Comparison of ENCODE assay signal across 8 mouse cellular contexts in genomic region chr11:69948763-69949150, GRCm38 (mm10). TPM values are rescaled to one million over a fixed set of nuclear protein-coding genes. Genes with fewer than 3 reads are reported as not detected.
DNase-seq lines count a peak whose midpoint lies in the region; ATAC-seq and TF ChIP-seq lines count a peak whose summit lies in the region.

No protein-coding gene starts in this region.

- H3K4me1 ChIP-seq in MEL (ENCODE audit: control insufficient read depth in 1 of 2, insufficient read depth in 2 of 2, low read length in 2 of 2): peaks cover 2 to 18% of the 10 kb centered on the region in 2 experiments; a peak in 3 of 4 replicates
- peaks cover 17% of the 10 kb centered on the region for H3K4me1 ChIP-seq in forebrain, embryonic 16.5 days (replicated peaks; ENCODE audit: control insufficient read depth, insufficient read depth, low read length)
- peaks cover 7% of the 10 kb centered on the region for H3K4me1 ChIP-seq in lung, adult 2 months (ENCODE audit: control insufficient read depth, insufficient read depth, low read length)
- H3K4me1 ChIP-seq in neural tube, embryonic 15.5 days: peaks cover 21% of the 10 kb centered on the region
- peaks cover 16% of the 10 kb centered on the region for H3K4me1 ChIP-seq in thymus, adult 2 months (replicated peaks; ENCODE audit: control insufficient read depth, insufficient read depth, low read length)

- DNase-seq in MEL (ENCODE audit: low read depth, low spot score): peak; percentile 95
- DNase-seq in cerebellum, adult 18-20 months: peak; percentile 77 to 82
- DNase-seq in heart, postnatal 4 days: peak; percentile 95
- peak; percentile 46 to 76 for DNase-seq in layer of hippocampus, adult 2 months (ENCODE audit: low spot score in 2 of 2)
- DNase-seq in lung, adult 2 months: peak; percentile 84
- peak; percentile 86 for DNase-seq in thymus, adult 2 months

- no peaks in the 10 kb centered on the region for H3K9me3 ChIP-seq in MEL (replicated peaks; ENCODE audit: insufficient read depth, low read length)
- H3K9me3 ChIP-seq in forebrain, embryonic 16.5 days (ENCODE audit: control insufficient read depth, low read length): no peaks in the 10 kb centered on the region
- no peaks in the 10 kb centered on the region for H3K9me3 ChIP-seq in neural tube, embryonic 15.5 days (replicated peaks)

- TF ChIP-seq POLR2A in MEL (IDR thresholded peaks at IDR 0.05; ENCODE audit: control insufficient read depth in 1 of 2, insufficient read depth in 1 of 2, low read depth in 1 of 2, low read length in 2 of 2, poor library complexity in 1 of 2): 0 out of 4 replicates have a peak, but pooled peaks of 1 of the 2 experiments have one; percentile 20
- no peak for TF ChIP-seq POLR2A in lung, adult 2 months (IDR thresholded peaks at IDR 0.05; ENCODE audit: borderline replicate concordance, extremely low read depth, low read depth, low read length)
- TF ChIP-seq POLR2A in thymus, adult 2 months (IDR thresholded peaks at IDR 0.05; ENCODE audit: control insufficient read depth, extremely low read depth, insufficient read depth, low read length, poor library complexity): no peak

- ATAC-seq in forebrain, embryonic 16.5 days: peak; percentile 60
- ATAC-seq in neural tube, embryonic 15.5 days (ENCODE audit: low FRiP score): peak; percentile 15; the same call in 1 of the 2 replicates

- peak overlapping the region; percentile 55 for H3K9ac ChIP-seq in MEL (ENCODE audit: control insufficient read depth, low read depth, low read length, poor library complexity, severe bottlenecking)
- H3K9ac ChIP-seq in forebrain, embryonic 16.5 days (replicated peaks; ENCODE audit: low read depth, low read length): no peak overlapping the region; the same call in 1 of the 2 replicates
- peak overlapping the region; percentile 26; the same call in 1 of the 2 replicates for H3K9ac ChIP-seq in neural tube, embryonic 15.5 days (replicated peaks)

- H3K79me2 ChIP-seq in MEL (ENCODE audit: control insufficient read depth, insufficient read depth, low read length, poor library complexity): no peaks in the 10 kb centered on the region

- no peaks in the 10 kb centered on the region; a peak in 1 of 4 replicates for H3K36me3 ChIP-seq in MEL (ENCODE audit: control insufficient read depth in 1 of 2, insufficient read depth in 2 of 2, low read length in 2 of 2)
- H3K36me3 ChIP-seq in forebrain, embryonic 16.5 days (ENCODE audit: control insufficient read depth, insufficient read depth): no peaks in the 10 kb centered on the region
- H3K36me3 ChIP-seq in neural tube, embryonic 15.5 days: no peaks in the 10 kb centered on the region
- H3K36me3 ChIP-seq in thymus, adult 2 months (ENCODE audit: control insufficient read depth, insufficient read depth, low read length): no peaks in the 10 kb centered on the region

- TF ChIP-seq EP300 in MEL (IDR thresholded peaks at IDR 0.05; ENCODE audit: low read depth in 1 of 2, low read length in 2 of 2): no peak

- WGBS in forebrain, embryonic 16.5 days: 0% methylated on average over 14 of the region's 14 CpGs
- 1% methylated on average over 14 of the region's 14 CpGs for WGBS in lung, adult 2 months
- 0% methylated on average over 14 of the region's 14 CpGs for WGBS in neural tube, embryonic 15.5 days
- WGBS in thymus, adult 2 months: 2% methylated on average over 14 of the region's 14 CpGs

- peak; percentile 94 to 98 (median 98) for TF ChIP-seq CTCF in MEL (IDR thresholded peaks at IDR 0.05 in 2 of 3, conservative IDR thresholded peaks at IDR 0.05 in 1 of 3; ENCODE audit: control insufficient read depth in 1 of 3, insufficient read depth in 1 of 3, low read depth in 2 of 3, low read length in 3 of 3, poor library complexity in 1 of 3, severe bottlenecking in 1 of 3)
- TF ChIP-seq CTCF in layer of hippocampus, adult 2 months (conservative IDR thresholded peaks at IDR 0.05): peak; percentile 92
- TF ChIP-seq CTCF in lung, adult 2 months (IDR thresholded peaks at IDR 0.05; ENCODE audit: insufficient read depth, low read length): peak; percentile 98
- TF ChIP-seq CTCF in thymus, adult 2 months (IDR thresholded peaks at IDR 0.05; ENCODE audit: borderline replicate concordance, control insufficient read depth, extremely low read depth, insufficient read depth, low read length, poor library complexity): peak; percentile 60; the same call in 1 of the 2 replicates

- peak overlapping the region; percentile 61 for H3K4me2 ChIP-seq in forebrain, embryonic 16.5 days (ENCODE audit: low read length)
- peak overlapping the region; percentile 63 for H3K4me2 ChIP-seq in neural tube, embryonic 15.5 days

- H3K27ac ChIP-seq in MEL (ENCODE audit: control insufficient read depth, low read depth, low read length): peak overlapping the region; percentile 17; the same call in 1 of the 2 replicates
- peak overlapping the region; percentile 55; the same call in 1 of the 2 replicates for H3K27ac ChIP-seq in forebrain, embryonic 16.5 days (ENCODE audit: low read length)
- no peak overlapping the region for H3K27ac ChIP-seq in layer of hippocampus, adult 2 months
- 0 out of 2 replicates have a peak overlapping the region, but pooled peaks have one; percentile 71 for H3K27ac ChIP-seq in neural tube, embryonic 15.5 days (replicated peaks)
- no peak overlapping the region for H3K27ac ChIP-seq in thymus, adult 2 months (ENCODE audit: control insufficient read depth, insufficient read depth, low read length)

- peak; percentile 98 for TF ChIP-seq RAD21 in MEL (IDR thresholded peaks at IDR 0.05; ENCODE audit: low read depth, low read length)

- H3K27me3 ChIP-seq in MEL (ENCODE audit: control insufficient read depth in 1 of 2, insufficient read depth in 2 of 2, low read length in 2 of 2): peaks cover 3 to 4% of the 10 kb centered on the region in 2 experiments; a peak in 3 of 4 replicates
- no peaks in the 10 kb centered on the region for H3K27me3 ChIP-seq in forebrain, embryonic 16.5 days (replicated peaks; ENCODE audit: control insufficient read depth, insufficient read depth, low read length)
- H3K27me3 ChIP-seq in neural tube, embryonic 15.5 days (replicated peaks): peaks cover 23% of the 10 kb centered on the region
- H3K27me3 ChIP-seq in thymus, adult 2 months (ENCODE audit: control insufficient read depth, insufficient read depth, low read length): no peaks in the 10 kb centered on the region

- peak overlapping the region; percentile 52 to 61 for H3K4me3 ChIP-seq in MEL (ENCODE audit: control insufficient read depth in 1 of 2, insufficient read depth in 1 of 2, low read depth in 2 of 2, low read length in 2 of 2)
- H3K4me3 ChIP-seq in forebrain, embryonic 16.5 days (replicated peaks; ENCODE audit: low read length): peak overlapping the region; percentile 53
- peak overlapping the region; percentile 38; the same call in 1 of the 2 replicates for H3K4me3 ChIP-seq in layer of hippocampus, adult 2 months
- no peak overlapping the region for H3K4me3 ChIP-seq in lung, adult 2 months (replicated peaks; ENCODE audit: extremely low read depth, low read depth, low read length)
- H3K4me3 ChIP-seq in neural tube, embryonic 15.5 days (replicated peaks): peak overlapping the region; percentile 47
- peak overlapping the region; percentile 26 for H3K4me3 ChIP-seq in thymus, adult 2 months (ENCODE audit: control insufficient read depth, insufficient read depth, low read length)

RNA-seq across cellular contexts. Expression of gene Slc2a4, which starts 0.8 kb away (rescaled TPM):
- total RNA-seq in MEL (2012; rRNA removed): 0.12 TPM in 1 of 2 replicates, not detected in the other
- under 1 TPM in 1 of 2 experiments, not detected in 1; 0.19 TPM for polyA plus RNA-seq in MEL (2012; ENCODE audit: insufficient read depth in 1 of 2, insufficient read length in 2 of 2, low read depth in 1 of 2, low replicate concordance in 2 of 2, missing spikeins in 1 of 2)
- polyA plus RNA-seq in forebrain, embryonic 16.5 days (2015; fragmentation: Nextera tagmentation; extraction: Ambion mirVana): 6.6 and 6.7 TPM in 2 replicates
- 100 to 1,000 TPM in 1 of 2 experiments, 10 to 100 TPM in 1; 97.9 to 101 TPM for total RNA-seq in heart, postnatal 4 days (2021)
- 1 to 10 TPM; 1.8 to 2.2 TPM for total RNA-seq in layer of hippocampus, adult 2 months (2021)
- 22.3 and 40.4 TPM in 2 replicates for polyA plus RNA-seq in lung, adult 2 months (2012; rRNA removed)
- polyA plus RNA-seq in neural tube, embryonic 15.5 days (2015; fragmentation: Nextera tagmentation; extraction: Ambion mirVana): 4.4 and 8.5 TPM in 2 replicates
- 36.3 and 58.9 TPM in 2 replicates for polyA plus RNA-seq in thymus, adult 2 months (2012; rRNA removed)

RNA-seq across cellular contexts. Expression of gene Ybx2, which starts 13.2 kb away (rescaled TPM):
- 0.33 and 0.50 TPM in 2 replicates for total RNA-seq in MEL (2012; rRNA removed)
- under 1 TPM in 1 of 2 experiments, not detected in 1; 0.92 TPM for polyA plus RNA-seq in MEL (2012; ENCODE audit: insufficient read depth in 1 of 2, insufficient read length in 2 of 2, low read depth in 1 of 2, low replicate concordance in 2 of 2, missing spikeins in 1 of 2)
- polyA plus RNA-seq in forebrain, embryonic 16.5 days (2015; fragmentation: Nextera tagmentation; extraction: Ambion mirVana): 3.3 and 3.4 TPM in 2 replicates
- total RNA-seq in heart, postnatal 4 days (2021): 10 to 100 TPM; 24.8 to 35.7 TPM
- total RNA-seq in layer of hippocampus, adult 2 months (2021): 10 to 100 TPM; 12.4 to 14.5 TPM
- 4.6 and 6.7 TPM in 2 replicates for polyA plus RNA-seq in lung, adult 2 months (2012; rRNA removed)
- polyA plus RNA-seq in neural tube, embryonic 15.5 days (2015; fragmentation: Nextera tagmentation; extraction: Ambion mirVana): 5.0 and 6.3 TPM in 2 replicates
- 20.0 and 49.6 TPM in 2 replicates for polyA plus RNA-seq in thymus, adult 2 months (2012; rRNA removed)

RNA-seq across cellular contexts. Expression of gene Cldn7, which starts 15.8 kb away (rescaled TPM):
- total RNA-seq in MEL (2012; rRNA removed): 0.26 and 0.31 TPM in 2 replicates
- polyA plus RNA-seq in MEL (2012; ENCODE audit: insufficient read depth in 1 of 2, insufficient read length in 2 of 2, low read depth in 1 of 2, low replicate concordance in 2 of 2, missing spikeins in 1 of 2): under 1 TPM in 1 of 2 experiments, not detected in 1; 0.36 TPM
- 0.84 TPM in 1 of 2 replicates, not detected in the other for polyA plus RNA-seq in forebrain, embryonic 16.5 days (2015; fragmentation: Nextera tagmentation; extraction: Ambion mirVana)
- total RNA-seq in heart, postnatal 4 days (2021): under 1 TPM in 1 of 2 experiments, not detected in 1; 0.76 TPM
- total RNA-seq in layer of hippocampus, adult 2 months (2021): not detected
- 60.5 and 63.7 TPM in 2 replicates for polyA plus RNA-seq in lung, adult 2 months (2012; rRNA removed)
- 0.33 and 64.8 TPM in 2 replicates for polyA plus RNA-seq in neural tube, embryonic 15.5 days (2015; fragmentation: Nextera tagmentation; extraction: Ambion mirVana)
- polyA plus RNA-seq in thymus, adult 2 months (2012; rRNA removed): 6.0 and 6.5 TPM in 2 replicates

RNA-seq across cellular contexts. Expression of gene Eif5a, which starts 27.0 kb away (rescaled TPM):
- 1,428 and 1,539 TPM in 2 replicates for total RNA-seq in MEL (2012; rRNA removed)
- polyA plus RNA-seq in MEL (2012; ENCODE audit: insufficient read depth in 1 of 2, insufficient read length in 2 of 2, low read depth in 1 of 2, low replicate concordance in 2 of 2, missing spikeins in 1 of 2): 1,000 to 10,000 TPM; 1,272 to 3,185 TPM
- 1,142 and 1,181 TPM in 2 replicates for polyA plus RNA-seq in forebrain, embryonic 16.5 days (2015; fragmentation: Nextera tagmentation; extraction: Ambion mirVana)
- 100 to 1,000 TPM; 550 to 556 TPM for total RNA-seq in heart, postnatal 4 days (2021)
- total RNA-seq in layer of hippocampus, adult 2 months (2021): 100 to 1,000 TPM; 413 to 441 TPM
- polyA plus RNA-seq in lung, adult 2 months (2012; rRNA removed): 216 and 372 TPM in 2 replicates
- 1,034 and 1,270 TPM in 2 replicates for polyA plus RNA-seq in neural tube, embryonic 15.5 days (2015; fragmentation: Nextera tagmentation; extraction: Ambion mirVana)
- 618 and 719 TPM in 2 replicates for polyA plus RNA-seq in thymus, adult 2 months (2012; rRNA removed)

RNA-seq across cellular contexts. Expression of gene Ctdnep1, which starts 32.2 kb away (rescaled TPM):
- total RNA-seq in MEL (2012; rRNA removed): 47.3 and 49.6 TPM in 2 replicates
- 100 to 1,000 TPM in 1 of 2 experiments, not detected in 1; 133 TPM for polyA plus RNA-seq in MEL (2012; ENCODE audit: insufficient read depth in 1 of 2, insufficient read length in 2 of 2, low read depth in 1 of 2, low replicate concordance in 2 of 2, missing spikeins in 1 of 2)
- polyA plus RNA-seq in forebrain, embryonic 16.5 days (2015; fragmentation: Nextera tagmentation; extraction: Ambion mirVana): 19.0 and 24.6 TPM in 2 replicates
- 100 to 1,000 TPM; 132 to 144 TPM for total RNA-seq in heart, postnatal 4 days (2021)
- 100 to 1,000 TPM; 106 to 114 TPM for total RNA-seq in layer of hippocampus, adult 2 months (2021)
- 88.3 and 102 TPM in 2 replicates for polyA plus RNA-seq in lung, adult 2 months (2012; rRNA removed)
- 23.6 and 27.2 TPM in 2 replicates for polyA plus RNA-seq in neural tube, embryonic 15.5 days (2015; fragmentation: Nextera tagmentation; extraction: Ambion mirVana)
- 133 and 148 TPM in 2 replicates for polyA plus RNA-seq in thymus, adult 2 months (2012; rRNA removed)

Comparison
In these comparisons a context has a peak if more than half of its experiments do, and no peak if none do; other contexts are left out.
1. H3K27ac ChIP-seq: peak in MEL (single experiment), forebrain, embryonic 16.5 days (single experiment) and neural tube, embryonic 15.5 days (single experiment); none in layer of hippocampus, adult 2 months (single experiment) and thymus, adult 2 months (single experiment).
2. Peak in every context shown above with its lines, with median percentiles within 50 percentile points of each other: DNase-seq and CTCF ChIP-seq.